Mouse (Mus musculus) adrenal gland, postnatal 14 days (tissue): ENCODE data around the gene Pak4. TPM values are rescaled to one million over a fixed set of nuclear protein-coding genes. Genes with fewer than 3 reads are reported as not detected.

Source experiments
- microRNA-seq, 2 experiments: library from miRNA; unstranded; fragments of <30 nt; microRNA quantifications; one replicate each; pipeline ENCODE4 v1.2.0; 2021
- total RNA-seq: library from RNA; stranded (reverse); gene quantifications from 2 replicates; pipeline ENCODE4 v1.2.3, GENCODE M21; 2021

Gene Pak4
- total RNA-seq, 1 experiment from 2014 or later = 22.0 TPM

Small RNAs within 50 kb of the gene (microRNA-seq; reads per million reads assigned to microRNA genes)
- 1.1 to 1.3 reads per million in 2 experiments for gene Mir7049

Other genes starting within 250 kb of the Pak4 start
- 937 and 1,132 TPM in 2 replicates for gene Rps16, start 247.5 kb downstream of the Pak4 start, total RNA-seq
- gene Plekhg2, start 225.6 kb downstream of the Pak4 start, total RNA-seq = 27.9 and 32.6 TPM in 2 replicates
- gene Zfp36, start 217.9 kb downstream of the Pak4 start, total RNA-seq = 27.9 and 30.7 TPM in 2 replicates
- 29.6 and 30.5 TPM in 2 replicates for gene Med29, start 205.5 kb downstream of the Pak4 start, total RNA-seq
- 77.0 and 87.6 TPM in 2 replicates for gene Paf1, start 205.2 kb downstream of the Pak4 start, total RNA-seq
- gene Gmfg, start 160.7 kb downstream of the Pak4 start, total RNA-seq = 14.7 and 24.7 TPM in 2 replicates
- 11.5 and 12.8 TPM in 2 replicates for gene Lrfn1, start 146.2 kb downstream of the Pak4 start, total RNA-seq
- not detected in 2 replicates for gene Ifnl2, start 87.7 kb downstream of the Pak4 start, total RNA-seq
- not detected in 2 replicates for gene Ifnl3, start 75.3 kb downstream of the Pak4 start, total RNA-seq
- gene Sycn, start 57.3 kb downstream of the Pak4 start, total RNA-seq = not detected in 2 replicates
- 0.41 TPM in 1 of 2 replicates, not detected in the other for gene Nccrp1, start 50.9 kb downstream of the Pak4 start, total RNA-seq
- 52.3 and 56.3 TPM in 2 replicates for gene Samd4b, start within 50 bp of the Pak4 start, total RNA-seq
- gene Acp7, start 33.1 kb upstream of the Pak4 start, total RNA-seq = not detected in 2 replicates
- 0.63 and 2.6 TPM in 2 replicates for gene Fbxo27, start 94.7 kb upstream of the Pak4 start, total RNA-seq
- gene Fbxo17, start 118.6 kb upstream of the Pak4 start, total RNA-seq = 2.3 and 4.4 TPM in 2 replicates
- gene Mrps12, start 143.6 kb upstream of the Pak4 start, total RNA-seq = 82.1 and 82.9 TPM in 2 replicates
- gene Sars2, start 143.8 kb upstream of the Pak4 start, total RNA-seq = 17.6 and 18.9 TPM in 2 replicates
- gene Ccer2, start 158.0 kb upstream of the Pak4 start, total RNA-seq = not detected in 2 replicates
- 66.5 and 78.3 TPM in 2 replicates for gene Sirt2, start 168.6 kb upstream of the Pak4 start, total RNA-seq
- gene Nfkbib, start 169.3 kb upstream of the Pak4 start, total RNA-seq = 38.5 and 43.0 TPM in 2 replicates
- 3.1 and 7.3 TPM in 2 replicates for gene Rinl, start 190.8 kb upstream of the Pak4 start, total RNA-seq
- gene Hnrnpl, start 210.4 kb upstream of the Pak4 start, total RNA-seq = 423 and 480 TPM in 2 replicates
- 1,138 and 1,196 TPM in 2 replicates for gene Ech1, start 227.0 kb upstream of the Pak4 start, total RNA-seq
- gene Lgals4, start 235.7 kb upstream of the Pak4 start, total RNA-seq = 18.7 and 32.4 TPM in 2 replicates